Mouse (Mus musculus) cortical plate, adult 2 months (tissue): ENCODE results near the gene Haao.

Experiments used
- CTCF ChIP-seq: fragments of 200-500 bp; IDR thresholded peaks from 2 replicates; pipeline ENCODE4 v1.5.1; 2011; ENCODE audit warnings: mild to moderate bottlenecking, control low read depth, low read length; ENCODE audit not compliant: insufficient read depth; ENCODE audit errors: extremely low read depth
- POLR2A ChIP-seq: fragments of 200-500 bp; IDR thresholded peaks from 2 replicates; pipeline ENCODE4 v1.6.1; 2011; ENCODE audit warnings: mild to moderate bottlenecking, low read length, control low read depth; ENCODE audit not compliant: insufficient read depth; ENCODE audit errors: extremely low read depth

- TF ChIP-seq CTCF = peak; percentile 87
- TF ChIP-seq POLR2A = no peak
Measured at GRCm38 (mm10) chr17:83896723-83897122, 49.0 kb upstream of the Haao start.
